Mouse (Mus musculus) forebrain, embryonic 10.5 days (tissue): ENCODE measurements at regions not wholly inside any gene's neighbourhood (a gene's known extent, or its start where the extent isn't known, plus 50 kb on each side); places are given as distances from the start of the nearest gene placed in this dataset.
A peak's percentile ranks its signal among the peaks of the same experiment; 100 is the strongest.

Experiments
- DNase-seq: peaks from one replicate; pipeline ENCODE4 v3.0.0-alpha.2; 2017; ENCODE audit warnings: low spot score; ENCODE audit errors: extremely low spot score
- H3K27ac ChIP-seq: fragments of 300-500 bp; sonication (generic); 2 replicates; pipeline ENCODE4 v1.5.1; 2016; ENCODE audit warnings: mild to moderate bottlenecking
- H3K27me3 ChIP-seq: fragments of 300-500 bp; sonication (generic); 2 replicates; pipeline ENCODE4 v1.6.1; 2016; ENCODE audit warnings: mild to moderate bottlenecking; ENCODE audit not compliant: poor library complexity, severe bottlenecking
- H3K36me3 ChIP-seq: fragments of 300-500 bp; sonication (generic); replicated peaks from 2 replicates; pipeline ENCODE4 v1.6.1; 2016; ENCODE audit warnings: mild to moderate bottlenecking, moderate library complexity
- H3K4me1 ChIP-seq: fragments of 300-500 bp; sonication (generic); 2 replicates; pipeline ENCODE4 v1.6.1; 2016
- H3K4me3 ChIP-seq: fragments of 300-500 bp; sonication (generic); 2 replicates; pipeline ENCODE4 v1.5.1; 2016; ENCODE audit warnings: mild to moderate bottlenecking, moderate library complexity
- H3K9me3 ChIP-seq: fragments of 300-500 bp; sonication (generic); 2 replicates; pipeline ENCODE4 v1.6.1; 2016; ENCODE audit warnings: mild to moderate bottlenecking, moderate library complexity
- WGBS: fragments of 180-500 bp; shearing (Covaris S2); methylation state at CpG from one replicate; pipeline ENCODE4 v1.1.7; 2016; 5-methylcytosine and 5-hydroxymethylcytosine counted together

DNA sequence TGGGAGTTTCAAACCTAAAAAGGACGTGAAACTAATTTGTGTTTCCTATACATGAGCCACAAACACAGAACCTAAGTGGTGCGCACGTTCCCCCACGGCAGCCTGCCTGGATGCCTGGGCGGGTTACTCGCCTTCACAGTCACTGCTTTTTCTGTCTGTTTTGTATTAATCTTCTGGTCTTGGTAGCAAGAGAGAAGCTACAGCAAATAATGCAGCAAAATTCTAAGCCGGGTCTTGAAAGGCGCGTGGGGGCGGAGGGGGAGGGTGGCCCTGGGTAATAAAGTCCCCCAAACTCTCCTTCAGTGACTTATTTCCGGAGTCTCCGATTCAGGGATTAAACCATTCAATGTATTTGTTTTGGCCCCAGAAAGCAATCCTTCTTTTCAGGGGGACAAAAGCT is 300.0 kb upstream of the Tbx3 start:
- H3K4me3 ChIP-seq = peak overlapping the region; percentile 38

GRCm38 (mm10) chr5:119370931-119371330 is 299.5 kb upstream of the Tbx3 start:
- peaks cover 87% of the 10 kb centered on the region for H3K27me3 ChIP-seq
- H3K36me3 ChIP-seq = no peaks in the 10 kb centered on the region
- DNase-seq = peak; percentile 44
- peak overlapping the region; percentile 38 for H3K4me3 ChIP-seq
- 24% methylated on average over 16 of the region's 16 CpGs for WGBS
- 0 out of 2 replicates have a peak overlapping the region, but pooled peaks have one; percentile 20 for H3K27ac ChIP-seq
- H3K9me3 ChIP-seq = no peaks in the 10 kb centered on the region
- peaks cover 10% of the 10 kb centered on the region for H3K4me1 ChIP-seq

More for the DNA sequence above, 300.0 kb upstream of the Tbx3 start:
- 42% methylated on average over 12 of the region's 12 CpGs for WGBS
- DNase-seq = peak; percentile 20
- no peaks in the 10 kb centered on the region for H3K36me3 ChIP-seq
- H3K4me1 ChIP-seq = peaks cover 10% of the 10 kb centered on the region
- peaks cover 83% of the 10 kb centered on the region for H3K27me3 ChIP-seq
- no peaks in the 10 kb centered on the region for H3K9me3 ChIP-seq
- H3K27ac ChIP-seq = 0 out of 2 replicates have a peak overlapping the region, but pooled peaks have one; percentile 20

GRCm38 (mm10) chr5:119373774-119374700 is 296.4 kb upstream of the Tbx3 start:
- no peak overlapping the region for H3K27ac ChIP-seq
- H3K4me3 ChIP-seq = no peak overlapping the region
- WGBS = 90% methylated on average over 24 of the region's 24 CpGs
- DNase-seq = no peak
- peaks cover 20% of the 10 kb centered on the region for H3K4me1 ChIP-seq
- H3K9me3 ChIP-seq = no peaks in the 10 kb centered on the region
- peaks cover 82% of the 10 kb centered on the region for H3K27me3 ChIP-seq
- no peaks in the 10 kb centered on the region for H3K36me3 ChIP-seq

- Histone ChIP-seq H3K36me3 (no peaks in the 10 kb centered on the region), H3K9me3 (no peaks in the 10 kb centered on the region), H3K4me1 (peaks cover 20% of the 10 kb centered on the region), H3K27ac (no peak overlapping the region), H3K27me3 (peaks cover 74% of the 10 kb centered on the region), H3K4me3 (no peak overlapping the region)
- no peak for DNase-seq
- WGBS = 92% methylated on average over 3 of the region's 3 CpGs
Measured at GRCm38 (mm10) chr5:119374861-119375260, 295.6 kb upstream of the Tbx3 start.

GRCm38 (mm10) chr5:119378261-119378660 is 292.2 kb upstream of the Tbx3 start:
- Histone ChIP-seq H3K27me3 (peaks cover 51% of the 10 kb centered on the region), H3K4me3 (no peak overlapping the region), H3K36me3 (no peaks in the 10 kb centered on the region), H3K4me1 (peaks cover 20% of the 10 kb centered on the region), H3K27ac (no peak overlapping the region), H3K9me3 (no peaks in the 10 kb centered on the region)
- DNase-seq = peak; percentile 33
- WGBS = 34% methylated on average over 8 of the region's 8 CpGs

DNA sequence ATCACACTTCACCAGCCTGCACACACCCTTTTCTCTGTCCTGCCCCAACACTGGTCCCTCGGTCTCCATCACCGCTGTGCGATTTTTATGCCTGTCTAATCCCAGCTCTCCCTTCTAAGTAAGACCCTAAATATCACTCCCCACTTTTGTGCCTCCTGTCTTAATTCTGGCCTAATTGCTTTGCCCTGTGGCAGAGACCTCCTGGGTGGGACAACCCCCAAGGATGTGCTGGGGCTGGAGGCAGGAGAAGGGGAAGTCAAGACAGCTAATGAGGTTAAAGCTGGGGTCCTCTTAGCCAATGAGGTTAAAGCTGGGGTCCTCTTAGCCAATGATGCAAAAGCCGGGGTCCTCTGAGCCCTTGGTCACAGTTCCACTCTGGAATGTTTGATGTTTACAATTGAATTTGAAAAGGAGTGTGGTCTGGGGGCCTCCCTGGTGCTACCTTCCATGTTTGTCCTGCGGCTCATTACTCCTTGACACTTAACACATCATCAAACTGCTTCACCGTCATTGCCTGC is 290.5 kb upstream of the Tbx3 start:
- WGBS = 84% methylated on average over 6 of the region's 6 CpGs
- Histone ChIP-seq H3K27ac (no peak overlapping the region), H3K36me3 (no peaks in the 10 kb centered on the region), H3K4me3 (no peak overlapping the region), H3K27me3 (peaks cover 35% of the 10 kb centered on the region), H3K9me3 (no peaks in the 10 kb centered on the region), H3K4me1 (peaks cover 20% of the 10 kb centered on the region)
- no peak for DNase-seq

DNA sequence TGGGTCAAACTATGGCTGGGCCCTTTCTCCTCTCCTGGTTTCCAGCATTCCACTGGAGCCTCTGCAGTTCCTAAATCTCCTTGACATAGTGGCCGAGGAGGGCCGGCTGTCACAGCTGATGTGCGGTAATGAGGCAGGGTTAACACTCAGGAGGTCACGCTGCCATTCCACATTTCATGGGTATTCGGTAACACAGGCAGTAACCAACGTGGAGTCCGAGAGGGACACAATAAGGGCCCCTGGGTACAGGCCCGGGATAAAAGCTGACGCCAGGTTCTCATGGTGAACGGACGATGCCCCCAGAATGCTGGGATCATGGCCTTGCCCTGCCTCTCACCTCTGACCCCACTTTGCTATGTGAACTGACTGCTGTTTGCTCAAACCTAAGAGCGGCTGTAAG is 289.0 kb upstream of the Tbx3 start:
- H3K36me3 ChIP-seq = no peaks in the 10 kb centered on the region
- H3K27me3 ChIP-seq = peaks cover 24% of the 10 kb centered on the region
- H3K4me1 ChIP-seq = peaks cover 20% of the 10 kb centered on the region
- H3K4me3 ChIP-seq = no peak overlapping the region
- H3K9me3 ChIP-seq = no peaks in the 10 kb centered on the region
- WGBS = 70% methylated on average over 12 of the region's 12 CpGs
- no peak for DNase-seq
- H3K27ac ChIP-seq = no peak overlapping the region

- 94% methylated on average over 10 of the region's 10 CpGs for WGBS
- H3K36me3 ChIP-seq = no peaks in the 10 kb centered on the region
- peaks cover 19% of the 10 kb centered on the region for H3K27me3 ChIP-seq
- H3K4me3 ChIP-seq = no peak overlapping the region
- H3K4me1 ChIP-seq = peaks cover 15% of the 10 kb centered on the region
- DNase-seq = no peak
- H3K9me3 ChIP-seq = no peaks in the 10 kb centered on the region
- H3K27ac ChIP-seq = no peak overlapping the region
Measured at GRCm38 (mm10) chr5:119385506-119385905, 285.0 kb upstream of the Tbx3 start.

GRCm38 (mm10) chr5:119386821-119387220 is 283.6 kb upstream of the Tbx3 start:
- no peaks in the 10 kb centered on the region for H3K36me3 ChIP-seq
- 87% methylated on average over 8 of the region's 8 CpGs for WGBS
- peaks cover 12% of the 10 kb centered on the region for H3K27me3 ChIP-seq
- no peaks in the 10 kb centered on the region for H3K9me3 ChIP-seq
- no peak overlapping the region for H3K4me3 ChIP-seq
- no peak for DNase-seq
- H3K4me1 ChIP-seq = peaks cover 12% of the 10 kb centered on the region
- H3K27ac ChIP-seq = no peak overlapping the region

DNA sequence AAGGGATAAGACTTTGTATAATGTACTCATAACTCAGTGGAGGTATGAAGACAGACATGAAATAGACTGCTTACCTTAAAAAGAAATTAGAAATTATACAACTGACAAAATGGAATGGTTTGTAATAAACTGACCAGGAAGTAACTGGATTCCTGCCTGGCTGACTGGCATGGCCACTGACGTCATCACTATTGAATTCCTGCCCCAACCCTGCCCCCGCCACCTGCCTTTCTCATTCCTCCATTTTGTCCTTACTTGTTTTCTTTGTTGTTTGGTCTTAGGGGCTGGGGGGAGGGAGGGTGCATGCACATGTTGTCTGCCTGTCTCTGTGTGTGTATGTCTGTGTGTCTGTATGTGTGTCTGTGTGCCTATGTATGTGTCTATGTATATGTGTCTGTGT is 283.2 kb upstream of the Tbx3 start:
- H3K27me3 ChIP-seq = peaks cover 12% of the 10 kb centered on the region
- no peaks in the 10 kb centered on the region for H3K36me3 ChIP-seq
- H3K9me3 ChIP-seq = no peaks in the 10 kb centered on the region
- peaks cover 12% of the 10 kb centered on the region for H3K4me1 ChIP-seq
- peak overlapping the region; percentile 44; the same call in 1 of the 2 replicates for H3K27ac ChIP-seq
- no peak overlapping the region for H3K4me3 ChIP-seq
- WGBS = 76% methylated on average over 2 of the region's 2 CpGs
- no peak for DNase-seq

DNA sequence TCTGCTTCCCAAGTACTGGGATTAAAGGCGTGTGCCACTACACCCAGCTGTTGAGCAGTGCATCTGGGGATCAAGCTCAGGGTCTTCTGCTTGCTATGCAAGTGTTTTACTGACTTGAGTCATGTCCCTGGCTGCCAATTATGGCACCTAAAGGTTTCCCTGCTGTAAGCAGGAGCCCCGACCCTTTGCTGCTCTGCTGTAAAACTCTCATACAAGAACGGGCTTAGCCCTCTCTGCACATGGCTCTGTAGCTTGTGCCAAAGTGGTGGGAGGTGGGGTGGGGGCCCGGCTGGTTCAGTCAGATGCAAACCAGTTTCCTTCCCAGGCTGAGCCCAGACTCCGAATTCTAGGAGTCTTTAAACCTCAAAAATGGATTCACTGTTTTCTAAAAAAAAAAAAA is 281.6 kb upstream of the Tbx3 start:
- DNase-seq = no peak
- WGBS = 77% methylated on average over 5 of the region's 5 CpGs

GRCm38 (mm10) chr5:119389384-119389783 is 281.1 kb upstream of the Tbx3 start:
- Histone ChIP-seq H3K4me3 (no peak overlapping the region), H3K9me3 (no peaks in the 10 kb centered on the region), H3K4me1 (peaks cover 12% of the 10 kb centered on the region), H3K27ac (no peak overlapping the region), H3K27me3 (peaks cover 12% of the 10 kb centered on the region), H3K36me3 (no peaks in the 10 kb centered on the region)
- DNase-seq = no peak
- 92% methylated on average over 9 of the region's 9 CpGs for WGBS

More for the DNA sequence above, 281.6 kb upstream of the Tbx3 start:
- peaks cover 12% of the 10 kb centered on the region for H3K4me1 ChIP-seq
- no peak overlapping the region for H3K27ac ChIP-seq
- H3K27me3 ChIP-seq = peaks cover 12% of the 10 kb centered on the region
- H3K9me3 ChIP-seq = no peaks in the 10 kb centered on the region
- no peak overlapping the region for H3K4me3 ChIP-seq
- H3K36me3 ChIP-seq = no peaks in the 10 kb centered on the region

DNA sequence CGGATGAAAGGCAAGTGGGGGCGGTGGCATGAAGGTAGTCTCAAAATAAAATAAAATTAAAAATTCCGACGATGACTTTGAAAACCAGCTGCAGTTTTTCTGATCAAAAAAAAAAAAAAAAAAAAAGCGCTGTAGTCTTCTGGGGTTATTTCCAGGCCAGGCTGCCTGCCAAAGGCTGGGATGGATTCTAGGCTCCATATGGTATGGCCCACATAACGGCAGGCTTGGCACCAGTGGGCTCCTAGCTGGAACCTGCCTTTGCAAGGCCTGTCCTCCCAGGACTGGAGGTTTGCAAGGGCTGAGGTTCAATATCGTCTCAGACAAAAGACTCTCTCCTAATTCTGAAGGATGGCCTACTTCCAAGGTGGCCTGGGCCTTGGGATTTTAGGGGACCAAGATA is 280.6 kb upstream of the Tbx3 start:
- Histone ChIP-seq H3K9me3 (no peaks in the 10 kb centered on the region), H3K4me3 (no peak overlapping the region), H3K36me3 (no peaks in the 10 kb centered on the region), H3K27ac (no peak overlapping the region), H3K27me3 (peaks cover 12% of the 10 kb centered on the region), H3K4me1 (peaks cover 12% of the 10 kb centered on the region)
- no peak for DNase-seq
- 88% methylated on average over 7 of the region's 7 CpGs for WGBS
